Mouse (Mus musculus): ENCODE data around the gene Lrrc20. TPM values are rescaled to one million over a fixed set of nuclear protein-coding genes. Genes with fewer than 3 reads are reported as not detected.

Lrrc20 gene
- total RNA-seq, 1 experiment: 2.1 TPM

DNA sequence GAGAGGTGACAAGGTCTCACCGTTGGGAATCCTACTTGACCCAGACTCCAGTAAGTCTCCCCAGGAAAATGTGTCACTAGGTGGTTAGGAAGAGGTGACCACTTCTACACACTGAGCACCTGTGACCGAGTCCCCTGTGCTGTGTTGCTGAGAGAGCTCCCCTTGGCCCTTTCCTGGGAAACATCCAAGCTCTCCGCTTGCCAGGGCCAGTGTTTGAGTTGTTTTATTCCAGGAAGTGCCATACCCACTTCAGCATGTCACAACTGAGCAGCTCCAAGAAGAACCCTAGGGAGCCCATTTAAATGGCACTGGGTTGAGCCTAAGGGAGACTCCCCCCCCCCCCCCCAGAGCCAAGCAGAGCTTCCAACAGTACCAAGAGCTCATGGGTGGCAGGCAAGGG, 150.9 kb downstream of the Lrrc20 start:
- Histone ChIP-seq H3K9me3 (ENCODE audit: control insufficient read depth, insufficient read depth, low read depth, low read length) (no peaks in the 10 kb centered on the region), H3K4me3 (ENCODE audit: insufficient read depth in 1 of 2, low read depth in 1 of 2, low read length in 2 of 2, poor library complexity in 1 of 2, severe bottlenecking in 1 of 2) (no peak overlapping the region), H3K36me3 (ENCODE audit: control insufficient read depth, insufficient read depth, low read length, poor library complexity, severe bottlenecking) (no peaks in the 10 kb centered on the region), H3K4me1 (ENCODE audit: control insufficient read depth in 2 of 2, insufficient read depth in 2 of 2, low read length in 2 of 2, poor library complexity in 1 of 2) (peaks cover 0 to 8% of the 10 kb centered on the region in 2 experiments; a peak in 2 of 4 replicates), H3K9ac (ENCODE audit: insufficient read depth, low read depth, low read length, poor library complexity, severe bottlenecking) (no peak overlapping the region), H3K27ac (ENCODE audit: insufficient read depth, low read depth, low read length, poor library complexity, severe bottlenecking) (no peak overlapping the region)
- DNase-seq (ENCODE audit: low read depth, low spot score): no peak
- in situ Hi-C loops (cut with MboI; ENCODE audit: low sequenced_read_pairs in 2 of 2, unreplicated experiment in 2 of 2): no loop called here
- TF ChIP-seq MAFK (IDR thresholded peaks at IDR 0.05; ENCODE audit: insufficient read depth, low read depth, low read length) (no peak), HCFC1 (IDR thresholded peaks at IDR 0.05; ENCODE audit: borderline replicate concordance, insufficient read depth, low read length) (no peak), ZNF384 (IDR thresholded peaks at IDR 0.05; ENCODE audit: low read depth, low read length) (no peak), CHD2 (IDR thresholded peaks at IDR 0.05; ENCODE audit: low read depth, low read length) (no peak), ZC3H11A (IDR thresholded peaks at IDR 0.05; ENCODE audit: borderline replicate concordance, low read depth, low read length) (no peak)

DNA sequence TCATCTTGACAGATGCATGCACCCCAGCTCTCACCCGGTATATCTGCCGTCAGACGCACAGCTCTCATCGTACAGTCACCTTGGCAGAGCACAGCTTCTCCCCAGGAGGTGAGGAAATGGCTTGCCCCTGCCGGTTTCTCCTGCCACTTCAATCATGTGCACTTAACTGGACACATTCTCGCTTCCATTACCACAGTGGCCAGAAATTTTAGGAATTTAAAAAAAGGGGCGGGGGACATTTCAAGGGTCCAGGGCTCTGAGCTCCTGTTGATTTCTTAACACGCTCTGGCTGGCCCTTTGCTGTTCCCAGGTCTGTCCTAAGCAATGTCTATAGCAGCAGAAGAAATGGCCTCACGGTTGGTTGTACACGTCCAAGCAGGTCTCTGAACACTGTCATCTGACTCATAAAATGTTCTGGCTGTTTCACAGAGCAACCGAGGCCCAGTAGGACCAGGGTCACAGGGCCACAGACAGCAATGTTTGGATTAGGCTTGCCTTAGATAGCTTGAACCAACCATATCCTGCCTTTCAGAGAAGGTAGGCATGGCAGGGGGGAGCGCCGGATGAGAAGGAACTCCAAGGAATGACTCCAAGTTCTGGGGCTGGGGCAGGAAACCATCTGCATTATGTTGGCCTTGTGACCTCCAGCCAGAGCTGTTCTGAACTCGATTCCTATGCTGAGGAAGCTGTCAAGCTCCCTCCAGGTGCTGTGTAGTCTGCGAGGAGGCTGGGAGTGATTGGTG, 151.8 kb downstream of the Lrrc20 start:
- DNase-seq (ENCODE audit: low read depth, low spot score): no peak
- Histone ChIP-seq H3K36me3 (ENCODE audit: control insufficient read depth, insufficient read depth, low read length, poor library complexity, severe bottlenecking) (no peaks in the 10 kb centered on the region), H3K4me1 (ENCODE audit: control insufficient read depth in 2 of 2, insufficient read depth in 2 of 2, low read length in 2 of 2, poor library complexity in 1 of 2) (peaks cover 0 to 8% of the 10 kb centered on the region in 2 experiments; a peak in 2 of 4 replicates), H3K9me3 (ENCODE audit: control insufficient read depth, insufficient read depth, low read depth, low read length) (no peaks in the 10 kb centered on the region), H3K4me3 (ENCODE audit: insufficient read depth in 1 of 2, low read depth in 1 of 2, low read length in 2 of 2, poor library complexity in 1 of 2, severe bottlenecking in 1 of 2) (no peak overlapping the region), H3K27ac (ENCODE audit: insufficient read depth, low read depth, low read length, poor library complexity, severe bottlenecking) (no peak overlapping the region), H3K9ac (ENCODE audit: insufficient read depth, low read depth, low read length, poor library complexity, severe bottlenecking) (no peak overlapping the region)
- in situ Hi-C loops (cut with MboI; ENCODE audit: low sequenced_read_pairs in 2 of 2, unreplicated experiment in 2 of 2): no loop called here
- TF ChIP-seq ZNF384 (IDR thresholded peaks at IDR 0.05; ENCODE audit: low read depth, low read length): no peak
- no peak for TF ChIP-seq HCFC1 (IDR thresholded peaks at IDR 0.05; ENCODE audit: borderline replicate concordance, insufficient read depth, low read length)
- TF ChIP-seq MAFK (IDR thresholded peaks at IDR 0.05; ENCODE audit: insufficient read depth, low read depth, low read length): no peak
- no peak for TF ChIP-seq ZC3H11A (IDR thresholded peaks at IDR 0.05; ENCODE audit: borderline replicate concordance, low read depth, low read length)
- no peak for TF ChIP-seq CHD2 (IDR thresholded peaks at IDR 0.05; ENCODE audit: low read depth, low read length)

DNA sequence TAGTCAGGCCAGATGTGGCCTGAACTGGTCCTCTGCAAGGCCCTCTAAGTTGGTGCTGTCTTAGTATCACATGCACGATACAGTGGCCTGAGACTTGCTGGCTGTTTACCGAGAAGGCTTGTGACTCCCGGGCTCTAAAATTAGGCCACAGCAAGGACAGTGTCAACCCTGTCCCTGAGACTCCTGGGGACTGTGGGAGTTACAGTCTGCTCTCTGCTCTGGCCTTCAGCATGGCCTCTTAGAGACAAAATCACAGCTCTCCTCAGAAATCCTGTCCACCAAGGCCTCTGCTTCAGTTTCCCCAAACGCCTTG, 152.3 kb downstream of the Lrrc20 start:
- Histone ChIP-seq H3K4me1 (ENCODE audit: control insufficient read depth in 2 of 2, insufficient read depth in 2 of 2, low read length in 2 of 2, poor library complexity in 1 of 2) (peaks cover 0 to 8% of the 10 kb centered on the region in 2 experiments; a peak in 2 of 4 replicates), H3K4me3 (ENCODE audit: insufficient read depth in 1 of 2, low read depth in 1 of 2, low read length in 2 of 2, poor library complexity in 1 of 2, severe bottlenecking in 1 of 2) (no peak overlapping the region), H3K36me3 (ENCODE audit: control insufficient read depth, insufficient read depth, low read length, poor library complexity, severe bottlenecking) (no peaks in the 10 kb centered on the region), H3K9ac (ENCODE audit: insufficient read depth, low read depth, low read length, poor library complexity, severe bottlenecking) (no peak overlapping the region), H3K9me3 (ENCODE audit: control insufficient read depth, insufficient read depth, low read depth, low read length) (no peaks in the 10 kb centered on the region), H3K27ac (ENCODE audit: insufficient read depth, low read depth, low read length, poor library complexity, severe bottlenecking) (no peak overlapping the region)
- no peak for TF ChIP-seq ZNF384 (IDR thresholded peaks at IDR 0.05; ENCODE audit: low read depth, low read length)
- no peak for TF ChIP-seq HCFC1 (IDR thresholded peaks at IDR 0.05; ENCODE audit: borderline replicate concordance, insufficient read depth, low read length)
- no peak for TF ChIP-seq CHD2 (IDR thresholded peaks at IDR 0.05; ENCODE audit: low read depth, low read length)
- TF ChIP-seq MAFK (IDR thresholded peaks at IDR 0.05; ENCODE audit: insufficient read depth, low read depth, low read length): no peak
- TF ChIP-seq ZC3H11A (IDR thresholded peaks at IDR 0.05; ENCODE audit: borderline replicate concordance, low read depth, low read length): no peak
- DNase-seq (ENCODE audit: low read depth, low spot score): no peak
- in situ Hi-C loops (cut with MboI; ENCODE audit: low sequenced_read_pairs in 2 of 2, unreplicated experiment in 2 of 2): no loop called here

Other genes starting within 250 kb of the Lrrc20 start
- gene Adamts14, start 202.4 kb upstream of the Lrrc20 start, total RNA-seq (2012; rRNA removed): 7.4 and 22.9 TPM in 2 replicates
- gene Prf1, start 178.0 kb upstream of the Lrrc20 start, total RNA-seq (2012; rRNA removed): not detected in 2 replicates
- 102 and 216 TPM in 2 replicates for gene Pald1, start 92.3 kb upstream of the Lrrc20 start, total RNA-seq (2012; rRNA removed)
- gene Nodal, start 57.8 kb upstream of the Lrrc20 start, total RNA-seq (2012; rRNA removed): 164 and 277 TPM in 2 replicates
- gene Eif4ebp2, start 23.1 kb upstream of the Lrrc20 start, total RNA-seq (2012; rRNA removed): 27.0 and 32.3 TPM in 2 replicates
- gene Npffr1, start 119.7 kb downstream of the Lrrc20 start, total RNA-seq (2012; rRNA removed): 0.16 and 0.18 TPM in 2 replicates
- 165 and 262 TPM in 2 replicates for gene Ppa1, start 172.8 kb downstream of the Lrrc20 start, total RNA-seq (2012; rRNA removed)
- gene Sar1a, start 204.5 kb downstream of the Lrrc20 start, total RNA-seq (2012; rRNA removed): 145 and 158 TPM in 2 replicates
- 33.5 and 42.8 TPM in 2 replicates for gene Tysnd1, start 219.7 kb downstream of the Lrrc20 start, total RNA-seq (2012; rRNA removed)
- gene Aifm2, start 239.5 kb downstream of the Lrrc20 start, total RNA-seq (2012; rRNA removed): 13.3 and 13.4 TPM in 2 replicates

Measured in ES-E14 (cell line).